Mouse (Mus musculus): ENCODE data around the gene Slc22a3. TPM values are rescaled to one million over a fixed set of nuclear protein-coding genes. Genes with fewer than 3 reads are reported as not detected.

The Slc22a3 gene
- polyA plus RNA-seq, 1 experiment from 2014 or later, result 3.1 TPM

Other genes with a start within 250 kb of the Slc22a3 start
- 33.4 and 41.3 TPM in 2 replicates for gene Map3k4, start 188.9 kb downstream of the Slc22a3 start, polyA plus RNA-seq (2015; fragmentation: Nextera tagmentation; extraction: Ambion mirVana)
- gene Plg, start 129.1 kb downstream of the Slc22a3 start, polyA plus RNA-seq (2015; fragmentation: Nextera tagmentation; extraction: Ambion mirVana), result 0.05 TPM in 1 of 2 replicates, not detected in the other
- gene Slc22a2, start 76.4 kb upstream of the Slc22a3 start, polyA plus RNA-seq (2015; fragmentation: Nextera tagmentation; extraction: Ambion mirVana), result 0.06 and 0.10 TPM in 2 replicates
- gene Slc22a1, start 168.1 kb upstream of the Slc22a3 start, polyA plus RNA-seq (2015; fragmentation: Nextera tagmentation; extraction: Ambion mirVana), result 0.08 and 0.49 TPM in 2 replicates

Measured in thymus, postnatal 0 days (tissue).